Mouse (Mus musculus): Measurements from ENCODE around the gene Adig.

Gene Adig

DNA sequence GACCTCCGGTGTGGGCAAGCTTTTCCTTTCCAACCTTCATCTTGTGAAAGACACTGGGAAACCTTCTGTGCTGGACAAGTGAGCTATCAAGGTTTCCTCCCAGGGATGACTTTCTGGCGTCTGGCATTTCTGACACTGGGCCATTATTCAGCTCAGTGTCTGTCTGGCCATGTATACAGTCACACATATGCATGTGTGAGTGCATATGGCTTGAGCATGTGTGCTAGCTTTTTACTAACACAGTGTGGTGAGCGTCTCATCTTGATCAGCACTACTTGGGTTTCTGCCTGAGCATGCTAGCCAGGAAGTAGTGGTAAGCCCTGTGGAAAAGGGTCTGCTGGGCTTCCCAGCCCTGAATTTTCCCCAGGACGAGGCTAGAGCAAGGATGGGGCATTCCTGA, 38.9 kb downstream of the Adig start:
- DNase-seq (ENCODE audit: low spot score): no peak

GRCm38 (mm10) chr2:158545266-158545665, 42.9 kb downstream of the Adig start:
- no peak for DNase-seq (ENCODE audit: low spot score)

- DNase-seq (ENCODE audit: low spot score): peak; percentile 78
Observed at GRCm38 (mm10) chr2:158546751-158547150, 44.3 kb downstream of the Adig start.

DNA sequence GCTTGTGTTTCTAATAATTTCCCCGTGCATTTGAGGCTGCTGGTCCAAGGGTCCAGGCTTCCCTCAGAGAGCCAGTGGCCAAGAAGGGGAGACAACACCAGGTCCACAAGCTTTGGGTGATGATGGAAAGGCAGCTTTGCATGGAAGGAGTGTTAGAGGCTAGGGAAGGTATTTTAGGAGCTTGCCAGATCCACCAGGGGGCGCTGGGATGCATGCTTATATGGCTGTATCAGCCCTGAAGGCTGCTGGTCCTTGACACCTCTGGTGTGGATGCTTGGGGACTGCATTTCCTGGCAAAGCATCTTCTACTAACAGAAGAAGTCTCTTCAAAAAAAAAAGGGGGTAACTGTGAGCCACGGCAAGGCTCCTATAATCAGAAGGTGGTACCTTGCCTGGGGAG, 47.7 kb downstream of the Adig start:
- peak; percentile 86 for DNase-seq (ENCODE audit: low spot score)

- DNase-seq (ENCODE audit: low spot score): no peak
Observed at GRCm38 (mm10) chr2:158554366-158554765, 52.0 kb downstream of the Adig start.

DNA sequence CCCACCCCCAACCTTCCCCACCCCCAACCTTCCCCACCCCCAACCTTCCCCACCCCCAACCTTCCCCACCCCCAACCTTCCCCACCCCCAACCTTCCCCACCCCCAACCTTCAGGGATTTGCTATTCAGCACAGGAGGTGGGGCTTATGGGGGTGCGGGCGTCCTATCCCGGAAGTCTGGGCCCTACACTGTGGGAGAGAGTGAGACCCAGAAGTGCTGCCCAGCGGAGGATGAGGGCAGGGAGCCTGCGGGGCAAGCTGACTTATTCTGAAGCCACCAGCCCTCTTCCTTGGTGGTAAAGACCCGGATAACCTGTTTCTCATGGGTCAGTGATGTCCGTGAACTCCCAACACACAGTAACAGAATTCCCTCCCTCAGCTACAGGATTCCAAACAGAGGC, 52.8 kb downstream of the Adig start:
- DNase-seq (ENCODE audit: low spot score): no peak

- DNase-seq (ENCODE audit: low spot score): no peak
Observed at GRCm38 (mm10) chr2:158555812-158556211, 53.4 kb downstream of the Adig start.

- DNase-seq (ENCODE audit: low spot score): peak; percentile 77
Observed at GRCm38 (mm10) chr2:158556225-158556624, 53.8 kb downstream of the Adig start.

DNA sequence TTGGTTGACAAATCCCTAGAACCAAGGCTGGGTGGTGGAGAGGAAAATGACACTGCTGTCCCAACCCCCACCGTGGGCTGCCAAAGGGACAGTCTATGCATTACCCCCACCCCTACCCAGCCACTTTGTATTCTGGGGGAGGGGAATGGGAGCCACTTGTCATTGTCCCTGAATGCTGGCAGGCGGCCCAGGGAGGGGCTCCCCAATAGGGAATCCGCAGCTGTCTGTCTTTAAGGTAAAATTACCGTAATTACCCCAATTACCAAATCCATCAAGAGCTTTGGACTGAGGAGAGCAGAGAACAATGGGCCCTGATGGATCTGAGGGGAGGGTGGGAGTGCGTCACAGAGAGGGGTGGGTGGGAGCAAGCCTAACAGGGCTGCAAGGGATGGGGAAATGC, 54.3 kb downstream of the Adig start:
- peak; percentile 23 for DNase-seq (ENCODE audit: low spot score)

Data from layer of hippocampus, adult 11-12 months (tissue).